ENCODE assay signal across 15 mouse cellular contexts in genomic region chr3:62470179-62470578, GRCm38 (mm10).
"Had no signal": no experiment of that assay in that cellular context is flagged by ENCODE, and none has a peak within 500 bp of the region (broad histone marks: within the 10 kb centered on the region; RNA-seq: fewer than 3 reads in every experiment).

No protein-coding gene starts in this region.

- H3K4me2 ChIP-seq: kidney, embryonic 15.5 days; limb, embryonic 12.5 days; liver, embryonic 13.5 days; midbrain, embryonic 13.5 days; neural tube, embryonic 15.5 days had no signal

- ATAC-seq: inflammation-experienced regulatory T-cells, adult 6 months; midbrain, embryonic 13.5 days had no signal

- H3K9ac ChIP-seq: kidney, embryonic 15.5 days; limb, embryonic 12.5 days; liver, embryonic 13.5 days; midbrain, embryonic 13.5 days; neural tube, embryonic 15.5 days had no signal

- H3K4me1 ChIP-seq: kidney, embryonic 15.5 days; limb, embryonic 12.5 days; liver, embryonic 13.5 days; midbrain, embryonic 13.5 days; neural tube, embryonic 15.5 days had no signal

- DNase-seq: kidney, adult 18-20 months; kidney, postnatal 25 days; layer of hippocampus, adult 9-11 months; liver; liver, embryonic 13.5 days; lung, adult 18-20 months; right cerebral cortex, adult 18-20 months; thymus, adult 18-20 months; thymus, postnatal 14 days had no signal

- H3K9me3 ChIP-seq: kidney, embryonic 15.5 days; limb, embryonic 12.5 days; liver, embryonic 13.5 days; midbrain, embryonic 13.5 days; neural tube, embryonic 15.5 days had no signal

- H3K27me3 ChIP-seq: kidney, embryonic 15.5 days; limb, embryonic 12.5 days; liver, embryonic 13.5 days; midbrain, embryonic 13.5 days; neural tube, embryonic 15.5 days had no signal

- H3K27ac ChIP-seq: kidney, embryonic 15.5 days; limb, embryonic 12.5 days; liver, embryonic 13.5 days; midbrain, embryonic 13.5 days; neural tube, embryonic 15.5 days had no signal

- H3K4me3 ChIP-seq: kidney, embryonic 15.5 days; limb, embryonic 12.5 days; liver, embryonic 13.5 days; midbrain, embryonic 13.5 days; myocyte; neural tube, embryonic 15.5 days had no signal
